Mouse (Mus musculus): ENCODE measurements at regions not wholly inside any gene's neighbourhood (a gene's known extent, or its start where the extent isn't known, plus 50 kb on each side); places are given as distances from the start of the nearest gene placed in this dataset.

DNA sequence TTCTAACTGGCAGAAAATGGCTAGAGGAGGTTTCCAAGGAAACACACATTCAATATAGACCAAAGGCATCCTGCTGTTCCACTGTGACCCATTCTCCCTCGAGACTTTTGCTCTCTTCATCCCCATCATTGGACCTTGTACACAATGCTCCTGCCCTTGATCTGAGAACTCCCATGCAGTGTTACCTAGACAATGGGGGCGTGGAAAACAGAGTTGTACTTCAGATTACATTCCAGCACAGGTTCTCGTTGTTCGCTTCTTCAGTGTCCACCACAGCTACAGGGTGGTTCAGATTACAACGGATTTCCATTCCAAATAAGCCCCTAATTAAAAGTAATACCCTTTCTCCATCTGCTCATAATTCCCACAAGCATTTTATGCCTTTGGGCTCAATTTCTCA, 186.8 kb upstream of the Thbs1 start:
- no peak for ATAC-seq

- no peak for ATAC-seq
Measured at GRCm38 (mm10) chr2:117925412-117925811, 186.3 kb upstream of the Thbs1 start.

GRCm38 (mm10) chr2:117928062-117928461, 183.6 kb upstream of the Thbs1 start:
- no peak for ATAC-seq

- ATAC-seq, result no peak
Measured at GRCm38 (mm10) chr2:117929586-117929985, 182.1 kb upstream of the Thbs1 start.

DNA sequence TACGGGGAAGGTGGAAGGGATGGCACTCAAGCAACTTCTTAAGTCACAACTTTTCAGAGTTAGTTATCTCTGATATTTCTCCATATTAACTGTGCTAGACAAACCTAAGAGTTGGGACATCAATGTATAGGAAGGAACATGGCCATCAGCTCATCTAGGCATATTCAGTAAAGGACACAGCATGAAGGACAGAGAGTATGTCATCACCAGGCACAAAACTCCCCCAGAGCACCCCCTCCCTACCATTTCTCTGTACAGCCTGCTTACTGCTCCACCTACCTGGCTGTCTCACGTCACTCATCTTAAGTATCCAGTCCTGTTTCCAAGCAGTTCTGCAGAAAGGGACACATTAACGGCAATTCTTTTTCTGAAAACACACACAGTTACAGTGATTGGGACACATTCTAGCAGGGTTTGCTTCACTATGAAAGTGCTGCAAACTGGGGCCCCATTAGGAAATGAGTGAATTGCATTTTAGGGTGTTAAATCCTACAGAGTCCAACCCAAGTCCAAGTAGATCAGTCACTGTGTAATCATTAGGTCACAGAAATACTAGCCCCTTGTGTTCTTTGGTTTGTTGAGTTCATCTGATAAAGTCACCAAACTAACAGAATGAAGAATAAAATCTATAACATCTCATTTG, 180.7 kb upstream of the Thbs1 start:
- no peak for ATAC-seq

- no peak for ATAC-seq
Measured at GRCm38 (mm10) chr2:117936590-117936989, 175.1 kb upstream of the Thbs1 start.

DNA sequence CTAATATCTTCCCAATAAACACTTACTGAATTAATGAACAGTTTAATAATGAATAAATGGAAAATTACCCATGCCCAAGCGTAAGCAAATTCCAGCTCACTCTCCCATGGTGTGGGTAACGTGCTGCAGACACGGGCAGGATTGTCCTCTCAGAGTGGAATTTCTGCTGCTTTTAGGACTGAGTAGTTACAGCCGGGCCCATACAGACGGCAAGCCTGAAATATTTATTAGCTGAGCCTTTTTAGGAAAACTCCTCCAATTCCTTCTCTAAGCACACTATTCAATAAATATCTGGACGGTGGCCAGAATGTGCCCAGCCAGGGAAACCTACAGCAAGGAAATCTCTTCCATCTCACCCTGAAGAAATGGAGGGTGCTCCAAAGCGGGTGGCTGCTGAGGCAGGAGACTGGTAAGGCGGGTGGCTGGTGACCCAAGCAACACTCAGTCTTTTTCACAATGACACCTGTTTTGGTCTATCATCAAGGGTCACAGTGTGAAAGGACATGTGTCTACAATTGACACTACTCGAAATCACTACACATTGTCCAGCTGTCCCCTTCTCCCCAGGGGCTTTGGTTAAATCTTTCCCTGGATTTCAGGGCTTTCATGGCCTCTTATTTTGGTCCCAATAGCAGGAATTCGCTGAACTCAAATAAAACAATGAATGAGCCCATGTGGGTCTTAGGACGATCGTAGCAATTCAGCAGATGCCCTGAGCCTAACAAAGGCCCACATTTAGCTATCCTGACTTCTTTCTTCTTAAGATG, 173.2 kb upstream of the Thbs1 start:
- no peak for ATAC-seq

DNA sequence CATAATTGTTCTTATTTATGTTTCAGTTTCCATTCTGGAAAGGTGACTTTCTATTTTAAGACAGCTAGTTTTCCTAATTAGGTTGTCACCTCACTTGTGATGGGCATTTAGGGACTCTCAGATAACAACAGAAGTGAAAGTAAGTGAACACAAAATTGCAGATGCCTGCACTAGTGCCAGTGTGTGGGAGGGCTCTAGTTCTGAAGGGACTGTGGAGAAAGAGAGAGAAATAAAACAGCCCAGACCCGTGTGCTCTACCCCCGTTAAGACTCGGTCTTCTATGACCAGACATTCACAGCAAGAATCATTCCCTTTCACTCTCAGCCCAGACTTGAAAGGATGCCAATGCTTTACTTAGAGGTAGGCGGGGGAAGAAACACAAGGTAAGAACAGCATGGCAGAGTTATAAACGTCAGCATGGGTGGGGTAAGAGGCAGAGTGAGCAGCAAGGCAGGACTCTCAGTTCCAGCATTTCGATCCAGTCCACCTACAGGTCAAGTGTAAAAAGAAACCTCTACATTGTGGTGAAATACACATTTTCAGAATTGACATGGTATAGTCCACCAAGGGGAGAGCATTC, 170.1 kb upstream of the Thbs1 start:
- ATAC-seq, result no peak

GRCm38 (mm10) chr2:117943666-117944065, 168.0 kb upstream of the Thbs1 start:
- ATAC-seq, result no peak

DNA sequence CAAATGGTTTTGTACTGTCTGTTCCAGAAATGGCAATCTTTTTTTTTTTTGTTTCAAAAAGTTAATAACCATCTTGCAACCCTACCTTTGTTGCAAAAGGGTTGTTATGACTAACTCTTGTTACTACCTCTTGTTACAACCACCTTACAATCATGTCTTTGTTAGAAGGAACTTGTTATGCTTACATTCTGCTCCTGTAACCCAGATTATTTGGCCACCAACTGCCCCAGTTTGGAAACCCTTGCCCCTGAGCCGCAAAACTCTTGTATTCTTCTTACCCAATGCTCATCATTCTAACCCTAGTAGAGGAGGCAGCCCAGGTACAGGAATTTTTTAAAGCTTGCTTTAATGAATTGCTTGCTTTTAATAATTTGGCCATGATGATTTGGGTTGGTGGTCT, 167.4 kb upstream of the Thbs1 start:
- no peak for ATAC-seq

- no peak for ATAC-seq
Measured at GRCm38 (mm10) chr2:117944942-117945341, 166.7 kb upstream of the Thbs1 start.

DNA sequence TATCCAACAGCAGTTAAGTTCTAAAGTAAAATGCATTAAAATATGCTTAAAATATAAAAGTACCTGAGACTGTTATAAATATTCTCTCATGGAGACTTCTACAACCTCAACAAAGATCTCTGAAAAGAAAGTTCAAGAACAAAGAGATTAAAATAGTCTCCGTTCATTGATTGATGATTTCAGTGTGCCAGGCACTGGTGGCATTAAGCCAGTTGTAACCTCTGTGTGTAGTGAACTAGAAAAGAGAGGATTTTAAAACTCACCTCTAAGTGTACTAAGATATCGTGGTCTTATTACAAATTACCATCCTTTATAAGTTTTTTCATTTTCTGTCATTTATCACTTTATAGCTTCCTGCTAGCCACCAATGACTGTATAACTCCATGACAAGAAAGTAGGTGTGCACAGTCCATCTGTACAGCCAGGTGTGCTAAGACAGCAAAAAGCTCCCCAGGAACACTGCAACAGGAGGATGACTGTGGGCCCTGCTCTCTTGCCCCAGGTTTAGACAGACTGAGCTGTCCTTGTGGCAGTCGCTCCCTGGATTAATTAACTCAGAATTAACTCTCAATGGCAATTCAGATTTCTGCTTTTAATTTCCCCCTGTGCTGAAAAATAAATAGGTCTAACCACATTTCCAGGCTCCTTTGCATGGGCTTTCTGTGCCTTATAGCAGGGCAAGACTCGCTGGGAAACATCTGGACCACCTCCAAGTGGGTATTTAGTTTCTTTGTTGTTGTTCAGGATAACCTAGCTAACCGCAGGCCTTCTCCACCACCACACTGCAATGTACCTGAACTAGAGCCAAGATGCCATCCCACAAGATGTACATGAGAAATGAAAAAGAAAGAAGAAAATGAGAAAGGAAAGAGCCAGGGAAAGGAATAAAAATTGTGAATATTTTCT, 161.0 kb upstream of the Thbs1 start:
- ATAC-seq, result no peak

GRCm38 (mm10) chr2:117951337-117951718, 160.3 kb upstream of the Thbs1 start:
- ATAC-seq, result no peak

DNA sequence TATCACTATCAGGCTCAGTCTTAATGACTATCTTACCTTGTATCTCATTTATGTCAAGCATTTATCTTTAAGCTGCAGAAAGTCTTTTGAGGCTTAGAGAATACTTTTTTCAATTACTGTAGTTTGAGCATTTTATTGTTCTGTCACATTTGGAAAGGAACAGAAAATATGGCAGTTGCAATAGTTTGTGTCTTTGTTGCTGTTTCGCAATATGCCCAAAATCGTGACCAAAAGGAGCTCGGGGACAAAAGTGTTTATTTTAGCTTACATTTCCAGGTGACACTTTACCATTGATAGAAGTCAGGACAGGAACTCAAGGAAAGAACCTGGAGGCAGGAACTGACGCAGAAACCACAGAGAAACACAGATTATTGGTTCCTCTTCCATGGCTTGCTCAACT, 152.9 kb upstream of the Thbs1 start:
- ATAC-seq, result no peak

- ATAC-seq, result no peak
Measured at GRCm38 (mm10) chr2:117959440-117959839, 152.2 kb upstream of the Thbs1 start.

- no peak for ATAC-seq
Measured at GRCm38 (mm10) chr2:117962531-117962930, 149.1 kb upstream of the Thbs1 start.

GRCm38 (mm10) chr2:117963526-117963925, 148.2 kb upstream of the Thbs1 start:
- ATAC-seq, result no peak

GRCm38 (mm10) chr2:117965758-117966157, 145.9 kb upstream of the Thbs1 start:
- ATAC-seq, result no peak

GRCm38 (mm10) chr2:117968731-117969130, 142.9 kb upstream of the Thbs1 start:
- no peak for ATAC-seq

DNA sequence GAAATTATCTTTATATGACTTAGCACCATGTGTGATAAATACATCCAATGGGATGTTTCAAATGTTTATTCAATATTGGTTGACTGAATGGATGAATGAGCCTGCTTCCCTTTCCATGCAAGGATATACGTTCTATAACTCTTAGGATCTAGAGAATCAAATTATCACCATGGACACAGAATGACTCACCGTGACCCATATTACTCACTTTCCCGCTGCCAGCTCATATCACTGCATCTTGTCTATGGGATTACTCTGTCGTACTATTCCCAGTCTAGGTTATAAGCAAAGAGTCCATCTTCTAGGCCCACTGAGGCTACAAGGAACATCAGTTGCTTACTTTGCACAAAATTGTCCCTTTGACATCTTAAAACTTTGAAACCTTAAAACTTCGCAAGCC, 141.0 kb upstream of the Thbs1 start:
- ATAC-seq, result no peak

GRCm38 (mm10) chr2:117977033-117977432, 134.6 kb upstream of the Thbs1 start:
- ATAC-seq, result no peak

GRCm38 (mm10) chr2:117980856-117981255, 130.8 kb upstream of the Thbs1 start:
- no peak for ATAC-seq

DNA sequence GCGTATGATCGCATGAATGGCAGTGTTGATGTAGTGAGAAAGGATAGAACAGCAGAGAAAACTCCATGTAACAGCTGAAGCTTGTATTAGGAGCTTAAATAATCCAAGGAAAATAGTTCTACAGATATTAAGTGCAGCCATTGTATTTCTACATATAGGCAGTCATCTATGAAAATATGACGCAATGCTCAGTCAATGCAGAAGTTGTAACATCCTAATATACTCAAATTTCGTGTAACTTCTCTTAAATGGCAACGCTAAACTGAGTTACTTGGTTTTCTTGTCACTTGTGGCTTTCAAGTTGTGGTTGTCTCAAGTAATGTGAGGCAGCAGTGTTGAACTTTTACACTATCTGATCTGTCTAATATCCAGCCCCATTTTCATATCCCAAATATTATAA, 127.1 kb upstream of the Thbs1 start:
- ATAC-seq, result no peak

Data from CD4-positive, CD25-positive, alpha-beta regulatory T cell, adult 4 months (primary cell).